Mouse (Mus musculus): ENCODE measurements around the gene Kcnb1. TPM values are rescaled to one million over a fixed set of nuclear protein-coding genes. Genes with fewer than 3 reads are reported as not detected.

Kcnb1 gene
- polyA plus RNA-seq, 1 experiment from 2014 or later = 0.37 TPM

- WGBS = 50% methylated on average over 2 of the region's 2 CpGs
- no peak overlapping the region for H3K4me2 ChIP-seq
- H3K27me3 ChIP-seq (ENCODE audit: insufficient read depth, low read length) = no peaks in the 10 kb centered on the region
- H3K27ac ChIP-seq (ENCODE audit: low read depth) = no peak overlapping the region
- no peak for DNase-seq
- H3K9me3 ChIP-seq (ENCODE audit: low read depth, low read length) = no peaks in the 10 kb centered on the region
- no peak for TF ChIP-seq CTCF (IDR thresholded peaks at IDR 0.05; ENCODE audit: low read depth)
- no peak overlapping the region for H3K4me3 ChIP-seq (ENCODE audit: low read depth, low read length)
- H3K9ac ChIP-seq = no peak overlapping the region
- H3K4me1 ChIP-seq (ENCODE audit: insufficient read depth) = no peaks in the 10 kb centered on the region; the same call in 1 of the 2 replicates
- H3K36me3 ChIP-seq (ENCODE audit: insufficient read depth) = no peaks in the 10 kb centered on the region
- ATAC-seq (ENCODE audit: insufficient read depth) = no peak
These were observed 46.0 kb downstream of the Kcnb1 start for GRCm38 (mm10) chr2:167143914-167144313.

- WGBS = 91% methylated on average over 3 of the region's 3 CpGs
These were observed 47.7 kb downstream of the Kcnb1 start for GRCm38 (mm10) chr2:167142282-167142681.

DNA sequence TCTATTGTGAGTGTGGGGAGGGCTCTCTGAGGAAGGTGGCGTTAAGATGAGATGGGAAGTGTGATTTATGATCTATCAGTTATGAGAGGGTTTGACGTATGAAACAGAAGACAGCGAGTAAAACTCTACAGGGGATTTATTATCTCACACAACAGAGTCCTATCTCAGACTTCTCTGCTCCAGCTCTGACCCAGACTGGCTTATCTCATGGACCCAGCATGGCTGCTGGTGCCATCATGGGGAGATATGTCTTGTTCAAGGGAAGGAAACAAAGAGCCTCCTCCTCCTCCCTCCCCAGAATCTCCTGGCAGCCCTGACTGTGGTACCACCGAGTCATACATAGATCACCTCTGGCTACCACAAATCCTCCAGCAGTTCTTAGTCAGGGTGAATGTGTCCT, 48.1 kb downstream of the Kcnb1 start:
- TF ChIP-seq CTCF (IDR thresholded peaks at IDR 0.05; ENCODE audit: low read depth) = no peak
- 58% methylated on average over 4 of the region's 4 CpGs for WGBS
- no peak overlapping the region for H3K4me3 ChIP-seq (ENCODE audit: low read depth, low read length)
- H3K4me1 ChIP-seq (ENCODE audit: insufficient read depth) = no peaks in the 10 kb centered on the region
- no peaks in the 10 kb centered on the region for H3K36me3 ChIP-seq (ENCODE audit: insufficient read depth)
- no peak overlapping the region for H3K4me2 ChIP-seq
- H3K27me3 ChIP-seq (ENCODE audit: insufficient read depth, low read length) = no peaks in the 10 kb centered on the region
- ATAC-seq (ENCODE audit: insufficient read depth) (no peak), DNase-seq (no peak)
- H3K27ac ChIP-seq (ENCODE audit: low read depth) = no peak overlapping the region
- H3K9ac ChIP-seq = no peak overlapping the region
- no peaks in the 10 kb centered on the region for H3K9me3 ChIP-seq (ENCODE audit: low read depth, low read length)

More at GRCm38 (mm10) chr2:167142282-167142681, 47.7 kb downstream of the Kcnb1 start:
- ATAC-seq (ENCODE audit: insufficient read depth) (no peak), DNase-seq (no peak)
- Histone ChIP-seq H3K27ac (ENCODE audit: low read depth) (no peak overlapping the region), H3K9ac (no peak overlapping the region), H3K27me3 (ENCODE audit: insufficient read depth, low read length) (no peaks in the 10 kb centered on the region), H3K4me1 (ENCODE audit: insufficient read depth) (no peaks in the 10 kb centered on the region; the same call in 1 of the 2 replicates), H3K9me3 (ENCODE audit: low read depth, low read length) (no peaks in the 10 kb centered on the region), H3K4me2 (no peak overlapping the region), H3K36me3 (ENCODE audit: insufficient read depth) (no peaks in the 10 kb centered on the region), H3K4me3 (ENCODE audit: low read depth, low read length) (no peak overlapping the region)
- TF ChIP-seq CTCF (IDR thresholded peaks at IDR 0.05; ENCODE audit: low read depth) = no peak

- 49% methylated on average over 13 of the region's 13 CpGs for WGBS
These were observed 50.1 kb downstream of the Kcnb1 start for GRCm38 (mm10) chr2:167139801-167140269.

GRCm38 (mm10) chr2:167138611-167139010, 51.3 kb downstream of the Kcnb1 start:
- Histone ChIP-seq H3K27me3 (ENCODE audit: insufficient read depth, low read length) (no peaks in the 10 kb centered on the region), H3K4me1 (ENCODE audit: insufficient read depth) (no peaks in the 10 kb centered on the region), H3K9ac (no peak overlapping the region), H3K4me2 (no peak overlapping the region), H3K9me3 (ENCODE audit: low read depth, low read length) (no peaks in the 10 kb centered on the region), H3K36me3 (ENCODE audit: insufficient read depth) (no peaks in the 10 kb centered on the region), H3K27ac (ENCODE audit: low read depth) (no peak overlapping the region), H3K4me3 (ENCODE audit: low read depth, low read length) (no peak overlapping the region)
- ATAC-seq (ENCODE audit: insufficient read depth) (no peak), DNase-seq (no peak)
- no peak for TF ChIP-seq CTCF (IDR thresholded peaks at IDR 0.05; ENCODE audit: low read depth)
- 60% methylated on average over 6 of the region's 6 CpGs for WGBS

More at GRCm38 (mm10) chr2:167139801-167140269, 50.1 kb downstream of the Kcnb1 start:
- H3K9me3 ChIP-seq (ENCODE audit: low read depth, low read length) = no peaks in the 10 kb centered on the region
- TF ChIP-seq CTCF (IDR thresholded peaks at IDR 0.05; ENCODE audit: low read depth) = no peak
- no peak for DNase-seq
- H3K27me3 ChIP-seq (ENCODE audit: insufficient read depth, low read length) = no peaks in the 10 kb centered on the region
- no peak overlapping the region for H3K4me2 ChIP-seq
- ATAC-seq (ENCODE audit: insufficient read depth) = no peak
- no peaks in the 10 kb centered on the region for H3K4me1 ChIP-seq (ENCODE audit: insufficient read depth)
- H3K36me3 ChIP-seq (ENCODE audit: insufficient read depth) = no peaks in the 10 kb centered on the region
- H3K4me3 ChIP-seq (ENCODE audit: low read depth, low read length) = no peak overlapping the region
- H3K27ac ChIP-seq (ENCODE audit: low read depth) = no peak overlapping the region
- no peak overlapping the region for H3K9ac ChIP-seq

- Histone ChIP-seq H3K27ac (ENCODE audit: low read depth) (no peak overlapping the region), H3K9ac (no peak overlapping the region), H3K27me3 (ENCODE audit: insufficient read depth, low read length) (no peaks in the 10 kb centered on the region), H3K4me2 (no peak overlapping the region), H3K4me3 (ENCODE audit: low read depth, low read length) (no peak overlapping the region), H3K9me3 (ENCODE audit: low read depth, low read length) (no peaks in the 10 kb centered on the region), H3K4me1 (ENCODE audit: insufficient read depth) (no peaks in the 10 kb centered on the region), H3K36me3 (ENCODE audit: insufficient read depth) (no peaks in the 10 kb centered on the region)
- no peak for ATAC-seq (ENCODE audit: insufficient read depth)
- TF ChIP-seq CTCF (IDR thresholded peaks at IDR 0.05; ENCODE audit: low read depth) = no peak
- no peak for DNase-seq
- WGBS = 68% methylated on average over 14 of the region's 14 CpGs
These were observed 53.0 kb downstream of the Kcnb1 start for GRCm38 (mm10) chr2:167136909-167137308.

DNA sequence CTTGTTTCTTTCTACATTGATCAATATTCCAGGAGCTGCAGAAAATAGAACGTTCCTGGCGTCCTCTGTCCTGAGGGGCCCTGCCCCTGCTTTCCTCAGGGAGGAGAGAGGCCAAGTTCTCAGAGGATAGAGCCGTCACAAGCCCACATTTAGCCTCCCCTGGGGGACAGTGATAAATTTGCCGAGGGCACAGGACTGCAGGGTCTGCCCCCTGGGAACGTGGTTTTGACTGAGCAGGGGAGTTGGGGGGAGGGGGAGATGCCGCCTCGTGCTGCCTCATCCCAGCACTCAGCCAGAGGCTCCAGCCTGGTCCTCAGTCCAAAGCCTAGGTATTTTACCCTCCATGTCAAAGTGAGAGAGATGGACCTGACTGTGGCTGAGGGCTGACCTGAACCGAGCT, 57.9 kb downstream of the Kcnb1 start:
- no peak overlapping the region for H3K4me2 ChIP-seq
- DNase-seq (no peak), ATAC-seq (ENCODE audit: insufficient read depth) (no peak)
- no peak overlapping the region for H3K27ac ChIP-seq (ENCODE audit: low read depth)
- H3K27me3 ChIP-seq (ENCODE audit: insufficient read depth, low read length) = no peaks in the 10 kb centered on the region
- no peak overlapping the region for H3K4me3 ChIP-seq (ENCODE audit: low read depth, low read length)
- no peak for TF ChIP-seq CTCF (IDR thresholded peaks at IDR 0.05; ENCODE audit: low read depth)
- no peaks in the 10 kb centered on the region for H3K36me3 ChIP-seq (ENCODE audit: insufficient read depth)
- no peaks in the 10 kb centered on the region for H3K9me3 ChIP-seq (ENCODE audit: low read depth, low read length)
- peaks cover 18% of the 10 kb centered on the region for H3K4me1 ChIP-seq (ENCODE audit: insufficient read depth)
- 27% methylated on average over 8 of the region's 8 CpGs for WGBS
- H3K9ac ChIP-seq = no peak overlapping the region

Measured in lung, embryonic 14.5 days (tissue).